Mouse (Mus musculus): ENCODE data around the gene Peli1.
"Not testable (repeated sequence)": the region's sequence is repeated elsewhere in the genome, so short reads cannot be mapped to it uniquely, and the experiment has no call there.

Peli1 gene

DNA sequence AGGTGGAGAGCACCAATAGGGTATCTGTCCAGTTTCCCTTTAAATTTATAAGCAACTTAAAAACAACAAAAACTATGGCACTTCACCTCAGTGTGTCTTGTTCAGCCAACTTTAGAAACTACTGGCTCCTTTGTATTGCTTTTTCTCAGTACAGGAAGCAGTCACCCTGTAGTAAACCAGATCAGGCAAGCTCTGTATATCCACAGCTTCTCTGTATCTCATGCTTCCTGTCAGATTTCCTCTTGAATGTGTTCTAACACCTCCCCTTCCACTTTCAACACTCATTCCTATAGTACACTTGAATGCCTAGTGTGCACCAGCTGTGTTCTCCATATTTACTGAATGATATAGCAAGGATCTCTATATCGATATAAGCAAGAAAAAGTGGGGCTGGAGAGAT, 60.6 kb downstream of the Peli1 start:
- no peak for DNase-seq (ENCODE audit: low spot score)

DNA sequence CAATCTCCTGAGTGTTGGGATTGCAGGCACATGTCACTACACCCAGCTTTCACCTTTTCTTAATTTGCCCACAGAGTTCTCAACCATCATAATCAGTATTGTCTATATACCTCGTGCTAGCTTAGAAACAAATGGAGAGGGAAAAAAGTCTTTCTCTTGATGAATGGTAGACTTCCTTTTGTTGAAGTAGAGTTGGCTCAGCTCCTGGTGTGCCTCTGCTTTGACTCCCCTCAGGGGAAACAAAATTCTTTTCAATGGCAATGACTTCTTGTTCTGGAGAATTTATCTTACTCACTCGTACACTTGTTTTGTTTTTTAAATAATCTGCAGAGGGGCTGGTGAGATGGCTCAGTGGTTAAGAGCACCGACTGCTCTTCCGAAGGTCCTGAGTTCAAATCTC, 62.0 kb downstream of the Peli1 start:
- no peak for DNase-seq (ENCODE audit: low spot score)

DNA sequence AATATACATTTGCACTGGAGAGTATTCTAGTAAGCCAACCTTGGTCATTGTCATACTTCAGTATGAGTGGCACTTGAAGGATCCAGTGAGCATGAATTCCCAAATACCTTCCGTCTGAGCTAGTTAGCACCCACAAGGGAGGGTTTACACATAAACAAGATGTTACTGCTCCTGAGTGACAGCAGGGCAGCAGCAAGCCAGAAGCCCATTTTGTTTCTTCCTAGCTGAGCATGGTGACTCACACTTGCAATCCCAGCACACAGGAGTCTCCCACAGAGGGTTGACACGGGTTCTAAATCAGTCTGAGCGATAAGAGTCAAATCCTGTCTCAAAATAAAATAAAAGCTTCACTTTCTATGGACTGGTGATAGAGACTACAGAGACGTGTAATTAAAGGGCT, 66.5 kb downstream of the Peli1 start:
- DNase-seq (ENCODE audit: low spot score) = no peak

DNA sequence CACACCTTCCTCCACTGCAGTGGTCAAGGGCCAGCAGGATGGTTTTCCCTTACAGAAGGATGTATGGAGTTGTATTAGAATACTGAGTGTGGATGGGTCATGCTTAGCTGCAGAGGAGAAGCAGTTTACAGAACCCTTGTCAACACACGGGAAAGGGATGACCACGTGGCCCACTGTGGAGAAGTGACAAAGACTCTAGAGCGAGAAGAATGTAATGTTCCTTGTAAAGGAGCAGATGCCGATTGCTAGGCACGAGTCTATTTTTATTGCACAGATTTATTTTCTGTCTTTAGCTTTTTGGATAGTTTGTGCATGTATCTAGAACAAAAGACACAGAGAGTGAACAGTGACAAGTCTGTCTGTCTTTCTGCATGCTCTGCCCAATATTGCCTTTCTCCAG, 71.0 kb downstream of the Peli1 start:
- DNase-seq (ENCODE audit: low spot score) = no peak

DNA sequence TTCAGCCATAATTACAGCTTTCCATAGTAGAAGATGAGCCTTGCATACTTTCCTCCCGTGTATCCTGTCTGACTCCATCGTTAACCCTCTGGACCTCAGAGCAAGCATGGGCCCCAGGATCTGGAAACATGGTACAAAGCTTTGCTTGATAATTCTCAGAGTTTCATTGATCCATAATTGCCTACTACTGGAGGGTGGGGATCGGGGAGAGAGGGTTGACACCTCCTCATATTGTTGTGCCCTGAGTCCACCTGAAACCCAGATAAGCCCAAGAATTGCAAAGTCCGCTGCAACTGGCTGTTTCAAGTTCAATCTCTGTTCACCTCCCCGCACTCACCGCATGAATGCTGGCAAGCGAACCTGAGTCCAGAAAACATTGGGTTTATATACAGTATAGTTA, 72.1 kb downstream of the Peli1 start:
- no peak for DNase-seq (ENCODE audit: low spot score)

DNA sequence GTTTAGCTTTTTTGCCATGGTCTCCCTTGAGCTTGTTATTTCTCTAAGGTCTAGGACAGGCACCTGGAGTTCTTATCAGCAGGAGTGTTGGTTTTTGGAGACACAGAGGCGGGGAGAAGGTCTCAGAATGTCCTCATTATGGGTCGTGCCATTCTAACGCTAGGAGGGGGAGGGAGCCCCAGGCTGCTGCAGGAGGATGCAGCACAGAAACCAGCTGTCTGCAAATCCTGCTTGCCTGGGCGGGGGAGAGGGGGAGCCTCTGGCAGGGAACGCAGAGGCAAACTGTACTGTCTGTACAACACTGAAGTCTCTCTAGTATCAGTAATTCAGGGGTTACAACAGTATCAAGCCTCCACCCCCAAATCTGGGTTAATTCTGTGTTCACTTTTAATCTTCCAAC, 72.6 kb downstream of the Peli1 start:
- DNase-seq (ENCODE audit: low spot score) = peak; percentile 48

DNA sequence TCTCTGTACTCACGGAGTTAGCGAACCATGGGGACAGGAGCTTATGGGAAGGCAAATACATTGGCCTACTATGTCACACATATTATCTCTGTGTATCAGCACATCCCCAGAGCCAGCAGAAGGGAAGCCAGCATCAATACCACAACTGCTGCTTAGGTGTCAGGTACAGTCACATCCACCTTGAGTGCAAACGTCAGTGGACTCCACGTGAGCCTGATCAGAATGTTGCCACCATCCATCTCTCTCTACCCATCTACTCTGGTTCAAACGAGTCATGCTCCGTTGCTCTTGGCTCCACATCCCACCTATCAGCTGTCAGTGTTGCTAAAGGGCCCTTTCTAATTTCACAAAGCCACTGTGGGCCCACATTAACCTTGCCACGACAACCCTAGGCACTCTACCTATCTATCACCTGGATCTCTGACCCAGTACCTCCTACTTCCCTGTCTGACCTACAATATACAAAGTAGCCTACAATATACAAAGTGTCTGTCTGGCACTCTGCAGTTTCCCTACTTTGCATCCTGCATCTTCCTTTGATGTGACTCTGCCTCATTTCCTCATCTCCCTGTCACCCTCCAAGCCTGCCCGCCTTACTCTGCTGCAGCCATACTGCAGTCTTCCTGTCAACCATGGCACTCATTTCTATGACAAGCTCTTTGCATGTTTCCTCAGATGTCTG, 73.4 kb downstream of the Peli1 start:
- DNase-seq (ENCODE audit: low spot score) = no peak

DNA sequence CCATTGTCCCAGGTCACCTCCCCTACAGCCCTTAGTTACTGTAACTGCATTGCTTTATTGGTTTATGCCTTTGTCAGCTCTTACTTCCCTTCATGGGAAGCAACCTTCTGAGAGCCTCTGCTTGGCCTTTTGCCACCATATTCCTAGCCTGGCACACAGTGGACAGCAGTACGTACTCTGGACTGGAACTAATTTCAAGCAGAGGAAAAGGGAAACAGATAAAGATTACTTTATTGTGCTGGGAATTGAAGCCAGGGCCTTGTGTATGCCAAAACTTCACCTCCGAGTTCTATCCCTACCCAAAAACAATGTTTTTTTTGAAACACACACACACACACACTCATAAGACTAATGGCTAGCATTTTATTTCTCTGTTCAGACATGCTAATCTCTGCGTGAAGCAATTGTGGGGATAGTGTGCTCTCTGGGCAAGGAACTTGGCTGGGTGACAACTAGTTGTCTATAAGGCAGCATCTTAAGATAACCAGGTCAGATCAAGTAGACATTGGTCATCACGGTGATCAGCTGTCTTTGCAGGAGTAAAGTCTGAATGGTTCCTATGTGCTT, 74.0 kb downstream of the Peli1 start:
- DNase-seq (ENCODE audit: low spot score) = no peak

DNA sequence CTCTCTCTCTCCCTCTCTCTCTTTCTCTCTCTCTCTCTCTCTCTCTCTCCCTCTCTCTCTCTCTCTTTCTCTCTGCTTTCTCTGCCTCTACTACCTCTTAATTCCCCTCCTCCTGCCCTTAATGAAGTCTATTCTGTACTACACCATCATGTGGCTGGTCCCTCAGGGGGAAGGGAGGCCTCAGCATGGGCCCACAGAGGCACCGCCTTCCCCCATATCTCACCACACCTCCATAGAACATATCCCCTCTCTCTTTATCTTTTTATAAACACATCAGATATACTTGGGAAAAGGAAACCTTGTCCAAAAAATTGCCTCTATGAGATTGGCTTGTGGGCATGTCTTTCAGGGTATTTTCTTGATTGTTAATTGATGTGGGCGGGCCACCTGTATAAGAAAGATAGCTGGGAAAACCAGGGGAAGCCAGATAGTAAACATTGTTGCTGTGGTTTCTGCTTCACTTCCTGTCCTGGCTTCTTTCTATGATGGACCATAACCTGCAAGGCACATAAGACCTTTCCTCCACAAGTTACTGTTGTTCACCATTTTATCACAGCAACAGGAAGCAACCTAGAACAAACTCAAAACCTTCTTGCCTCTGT, 75.5 kb downstream of the Peli1 start:
- no peak for DNase-seq (ENCODE audit: low spot score)

DNA sequence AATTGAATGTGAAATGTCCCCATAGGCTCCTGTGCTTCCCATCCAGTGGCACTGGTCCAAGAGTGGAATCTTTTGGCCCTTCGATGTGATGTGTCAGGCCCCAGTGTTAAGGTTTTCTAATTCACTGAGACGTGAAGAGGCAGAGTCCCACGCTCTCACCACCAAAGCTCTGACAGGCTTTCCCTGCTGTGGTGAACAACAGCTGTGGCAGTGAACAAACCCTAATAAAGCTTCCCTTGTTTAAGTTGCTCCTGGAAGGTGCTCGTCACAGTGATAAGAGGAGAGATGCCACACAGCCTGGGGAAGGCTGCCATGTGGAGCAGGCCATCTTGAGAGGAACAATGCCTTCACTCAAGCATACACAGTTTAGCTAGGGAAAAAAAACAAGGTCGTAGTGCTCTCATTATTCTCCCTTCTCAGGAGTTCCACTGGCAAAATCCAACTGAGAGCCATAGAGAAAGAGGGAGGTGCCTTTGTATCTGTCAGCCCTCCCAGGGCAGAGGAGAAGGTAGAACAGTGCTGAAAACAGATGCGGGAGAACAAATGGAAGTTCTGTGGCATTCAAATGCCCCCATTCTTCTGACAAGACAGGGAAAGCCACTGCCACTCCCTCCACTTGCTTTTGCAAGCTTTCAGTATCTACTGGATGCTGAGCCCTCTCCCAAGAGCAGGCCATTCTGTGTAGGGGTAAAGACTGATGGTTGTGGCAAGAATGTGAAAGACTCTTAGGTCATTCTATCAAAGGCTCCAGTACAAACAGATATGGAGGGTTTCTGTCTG, 77.9 kb downstream of the Peli1 start:
- DNase-seq (ENCODE audit: low spot score) = no peak

DNA sequence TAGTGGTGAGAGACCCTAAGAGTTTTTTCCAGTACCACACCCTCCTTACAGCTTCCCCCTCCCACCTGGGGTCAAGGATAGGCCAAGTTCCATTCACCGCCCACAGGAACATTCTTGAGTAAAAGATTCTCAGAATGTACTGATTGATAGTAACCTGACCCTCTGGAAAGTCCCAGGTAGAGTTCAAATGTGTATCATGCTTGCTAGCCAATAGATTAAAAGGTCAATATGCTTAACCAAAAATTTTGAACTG, 78.4 kb downstream of the Peli1 start:
- DNase-seq (ENCODE audit: low spot score) = not testable (repeated sequence)

DNA sequence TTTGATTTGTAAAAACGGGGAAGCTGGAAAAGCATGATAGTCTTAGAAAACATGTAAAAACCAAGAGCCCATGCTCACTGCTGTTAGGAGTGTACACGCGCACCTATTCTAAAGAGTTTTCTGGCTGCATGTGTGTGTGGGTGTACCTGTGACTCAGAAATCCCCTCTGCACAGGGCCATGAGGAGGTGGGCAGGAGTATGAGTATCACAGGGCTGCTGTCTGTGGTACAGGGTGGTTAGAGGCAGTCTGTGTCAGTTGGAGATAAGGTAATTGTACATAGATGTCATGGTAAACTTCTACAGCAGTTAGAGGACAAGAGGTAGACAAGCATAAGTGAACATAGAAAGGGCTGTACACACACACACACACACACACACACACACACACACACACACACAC, 81.2 kb downstream of the Peli1 start:
- no peak for DNase-seq (ENCODE audit: low spot score)

DNA sequence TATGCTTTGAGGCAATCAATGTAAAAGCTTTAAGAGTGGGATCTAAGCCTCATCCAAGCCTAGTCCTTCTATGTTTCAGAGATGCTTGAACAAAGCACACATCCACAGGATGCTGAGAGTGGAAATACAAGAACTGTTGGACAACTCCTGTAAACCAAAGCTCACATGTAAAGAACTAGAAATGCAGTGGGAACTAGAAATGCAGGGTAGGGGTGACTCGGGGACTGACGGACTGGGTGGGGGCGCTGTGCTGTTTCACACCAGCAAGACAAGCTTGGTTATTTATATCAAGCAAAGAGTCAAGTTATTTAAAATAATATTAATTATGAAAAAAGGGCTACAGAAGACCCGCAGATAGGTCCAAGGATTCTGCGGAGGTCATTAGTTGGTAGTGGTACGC, 82.8 kb downstream of the Peli1 start:
- no peak for DNase-seq (ENCODE audit: low spot score)

DNA sequence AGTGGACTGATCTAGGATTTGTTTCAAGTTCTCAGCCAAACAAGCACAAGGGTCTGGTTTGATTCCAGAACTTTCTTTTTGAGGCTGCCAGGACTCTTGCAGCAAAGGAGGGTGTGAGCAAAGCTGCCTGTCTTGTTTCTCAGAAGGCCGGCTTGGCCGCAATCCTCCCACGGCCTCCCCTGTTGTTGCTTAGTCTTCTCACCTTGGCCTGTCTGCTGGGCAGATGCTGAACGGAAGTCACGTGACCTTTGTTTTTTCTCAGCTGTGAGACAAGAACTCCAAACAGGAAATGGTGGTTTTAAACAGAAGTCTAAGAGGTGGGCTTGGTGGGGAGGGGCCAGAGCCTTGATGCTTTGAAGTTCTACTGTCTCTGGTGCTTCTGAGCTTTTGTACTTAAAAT, 83.3 kb downstream of the Peli1 start:
- DNase-seq (ENCODE audit: low spot score) = peak; percentile 47

DNA sequence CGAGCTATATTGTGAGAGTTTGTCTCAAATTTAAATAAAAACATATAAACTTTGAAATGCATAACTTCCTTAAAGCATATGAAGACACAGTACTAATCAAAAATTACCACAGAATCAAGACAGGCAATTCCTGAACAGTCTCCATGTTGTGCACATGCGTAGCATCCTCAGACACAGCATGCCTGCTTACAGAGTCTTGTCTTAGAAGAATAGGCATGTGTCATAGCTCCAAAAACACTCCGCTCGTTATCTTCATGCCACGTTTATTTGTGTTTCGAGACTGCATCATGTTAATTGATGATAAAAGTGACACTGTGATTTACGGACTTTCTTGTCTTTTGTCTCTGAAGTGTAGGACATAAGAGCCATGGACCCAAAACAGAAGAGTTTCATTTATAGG, 84.0 kb downstream of the Peli1 start:
- DNase-seq (ENCODE audit: low spot score) = no peak

DNA sequence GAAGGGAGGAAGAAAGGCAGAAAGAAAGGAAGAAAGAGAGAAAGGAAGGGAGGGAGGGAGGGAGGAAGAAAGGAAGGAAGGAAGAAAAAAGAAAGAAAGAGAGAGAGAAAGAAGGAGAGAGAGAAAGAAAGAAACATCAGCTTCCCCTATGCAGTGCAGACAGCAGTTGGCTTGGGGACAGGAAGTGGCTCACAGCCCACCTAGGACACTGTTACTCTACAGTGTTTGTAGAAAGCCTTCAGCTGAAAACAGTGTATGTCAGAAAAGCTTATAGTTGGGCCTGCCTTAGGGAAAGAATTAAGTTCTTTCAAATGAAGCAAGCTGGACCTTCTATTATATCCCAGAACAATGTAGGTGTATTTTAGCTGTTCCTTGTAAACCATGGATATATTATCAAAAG, 85.4 kb downstream of the Peli1 start:
- no peak for DNase-seq (ENCODE audit: low spot score)

DNA sequence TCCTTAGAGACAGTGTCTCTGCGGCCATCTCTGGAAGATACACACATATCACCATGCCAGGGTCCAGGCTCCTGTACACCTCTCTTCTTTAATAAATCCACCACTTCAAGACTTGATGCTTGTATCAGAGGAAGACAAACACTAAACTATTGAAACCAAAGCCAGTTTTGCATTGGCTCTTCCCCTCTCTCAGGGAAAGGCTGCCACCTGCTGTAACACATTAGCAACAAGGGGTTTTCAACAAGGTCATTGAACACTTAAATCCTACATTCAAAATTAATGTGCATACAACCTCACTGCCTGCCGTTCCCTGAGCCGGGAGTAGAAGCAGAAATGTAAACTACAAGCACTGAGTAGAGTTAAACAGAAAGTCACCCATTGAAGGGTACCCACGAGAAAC, 87.3 kb downstream of the Peli1 start:
- DNase-seq (ENCODE audit: low spot score) = peak; percentile 38

DNA sequence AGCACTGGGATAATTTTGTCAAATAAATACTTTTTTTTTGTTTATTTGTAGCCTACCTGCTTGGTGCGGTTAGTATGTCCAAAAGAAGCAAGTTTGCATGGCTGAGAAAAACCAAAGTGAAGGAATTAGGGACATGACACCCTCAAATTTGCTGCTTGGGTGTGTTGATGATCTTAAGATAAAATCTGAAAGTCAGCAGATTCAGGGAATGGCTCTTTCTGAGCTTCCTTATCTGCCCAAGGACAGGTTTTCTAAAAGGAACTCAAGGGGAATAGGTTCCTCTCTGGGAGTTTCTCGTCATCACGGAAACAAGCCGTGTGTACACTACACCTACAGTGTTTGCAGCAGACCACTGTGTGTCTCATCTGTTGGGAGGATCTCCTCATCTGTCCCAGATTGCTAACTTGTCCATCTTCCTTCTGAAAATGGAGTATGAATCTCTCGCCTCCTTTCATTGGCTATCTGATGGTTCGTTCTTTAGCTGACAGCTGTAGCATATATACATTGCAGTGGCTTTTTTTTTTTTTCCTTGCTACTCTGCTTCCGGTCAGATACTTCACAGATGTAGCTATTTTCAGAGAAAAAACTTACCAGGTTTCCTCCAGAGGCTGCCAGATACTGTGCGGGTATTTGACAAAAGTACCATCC, 88.0 kb downstream of the Peli1 start:
- no peak for DNase-seq (ENCODE audit: low spot score)

DNA sequence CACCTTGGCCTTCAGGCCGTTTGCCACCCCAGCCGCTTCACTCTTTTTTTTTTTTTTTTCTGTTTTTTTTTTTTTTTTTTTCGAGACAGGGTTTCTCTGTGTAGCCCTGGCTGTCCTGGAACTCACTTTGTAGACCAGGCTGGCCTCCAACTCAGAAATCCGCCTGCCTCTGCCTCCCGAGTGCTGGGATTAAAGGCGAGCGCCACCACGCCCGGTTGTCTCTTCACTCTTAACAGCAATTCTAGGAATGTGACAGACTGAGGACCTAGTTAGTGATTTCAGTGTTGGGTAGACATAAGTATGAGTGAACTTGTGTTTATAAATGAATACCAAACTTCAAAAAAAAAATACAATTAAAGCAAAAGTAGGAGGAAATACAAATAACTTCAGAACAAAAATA, 88.8 kb downstream of the Peli1 start:
- not testable (repeated sequence) for DNase-seq (ENCODE audit: low spot score)

DNA sequence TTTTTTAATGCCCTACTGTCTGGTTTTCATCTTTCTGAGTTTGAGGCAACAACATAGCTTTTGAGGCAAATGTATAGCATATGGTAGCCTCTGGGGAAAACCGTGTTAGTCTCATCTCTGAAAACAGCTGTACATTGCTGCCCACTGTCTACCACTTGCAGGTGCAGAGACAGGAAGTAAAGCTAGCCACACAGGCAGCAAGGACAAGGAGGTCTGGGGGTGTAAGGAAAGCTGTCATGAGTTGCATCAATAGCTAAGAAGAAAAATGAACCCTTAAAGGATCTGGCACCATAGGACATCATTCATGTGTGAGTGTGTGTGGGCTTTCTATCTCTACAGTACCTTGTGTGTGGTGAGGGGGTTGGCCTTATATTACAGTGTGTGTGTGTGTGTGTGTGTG, 89.6 kb downstream of the Peli1 start:
- DNase-seq (ENCODE audit: low spot score) = no peak

DNA sequence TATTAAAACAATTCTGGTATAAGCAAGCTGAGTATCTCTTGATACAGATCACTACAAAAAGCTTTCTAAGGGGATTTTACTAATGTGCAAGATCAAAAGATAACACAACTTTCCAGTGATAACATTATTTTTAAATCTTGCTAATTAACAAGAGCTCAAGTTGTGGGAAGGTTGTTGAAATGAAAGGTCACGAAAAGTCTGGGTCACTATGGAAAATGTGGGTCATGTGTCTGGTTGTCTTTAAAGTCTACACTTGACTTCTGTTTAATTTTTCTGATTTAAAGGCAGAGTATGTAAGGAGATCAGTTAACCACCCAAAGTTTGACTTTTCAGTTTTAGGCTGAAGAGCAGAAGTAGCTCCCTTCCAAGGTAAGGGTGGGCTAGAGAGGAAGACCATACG, 90.5 kb downstream of the Peli1 start:
- DNase-seq (ENCODE audit: low spot score) = no peak

DNA sequence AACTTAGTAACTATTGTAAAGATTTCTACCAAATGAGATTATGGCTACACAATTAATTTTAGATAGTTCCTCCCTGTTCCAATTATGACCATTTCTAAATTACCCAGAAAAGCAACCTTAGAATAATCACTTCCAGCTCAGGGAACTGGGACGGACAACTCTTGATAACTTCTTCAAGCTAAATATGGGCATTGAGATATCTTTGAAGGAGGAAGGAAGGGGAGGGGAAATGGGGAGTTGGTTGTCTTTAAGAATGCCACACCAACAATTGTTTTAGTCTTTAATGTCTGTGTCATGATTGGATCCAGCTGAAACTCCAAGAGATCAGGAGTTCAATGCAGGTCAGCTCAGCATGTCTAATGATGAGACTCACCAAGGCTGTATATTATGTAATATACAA, 91.6 kb downstream of the Peli1 start:
- no peak for DNase-seq (ENCODE audit: low spot score)

DNA sequence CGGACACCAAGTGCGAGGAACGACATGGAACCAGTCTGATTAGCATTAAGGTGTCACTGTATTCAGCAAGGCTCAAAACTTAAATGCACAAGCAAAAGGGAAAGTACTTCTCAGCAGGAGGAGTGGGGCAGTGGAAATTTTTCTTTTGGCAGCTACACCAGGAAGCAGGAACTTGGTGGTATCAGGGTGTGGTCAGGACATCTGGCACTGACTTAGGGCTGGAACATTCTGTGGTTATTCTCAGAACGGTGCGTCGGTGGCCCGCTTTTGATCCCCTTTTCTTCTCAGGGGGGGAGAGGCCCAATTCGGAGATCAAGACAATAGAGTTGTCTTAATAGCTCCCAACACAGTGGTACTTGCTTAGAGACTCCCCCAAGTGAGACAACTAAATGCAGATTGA, 100.7 kb downstream of the Peli1 start:
- DNase-seq (ENCODE audit: low spot score) = not testable (repeated sequence)
